Mouse (Mus musculus) c-Kit-positive CD71-negative TER-119-negative erythroid progenitor cells, embryonic 14.5 days (primary cell): ENCODE measurements at regions not wholly inside any gene's neighbourhood (a gene's known extent, or its start where the extent isn't known, plus 50 kb on each side); places are given as distances from the start of the nearest gene placed in this dataset.

Source experiments
- DNase-seq: peaks from one replicate; pipeline ENCODE4 v3.0.0-alpha.2; 2013; ENCODE audit warnings: low read depth

GRCm38 (mm10) chr1:184138661-184139060 lies 104.6 kb upstream of the 1700056E22Rik start:
- no peak for DNase-seq

- DNase-seq = no peak
These were observed 96.8 kb upstream of the 1700056E22Rik start for GRCm38 (mm10) chr1:184130897-184131296.

GRCm38 (mm10) chr1:184127321-184127720 lies 93.2 kb upstream of the 1700056E22Rik start:
- DNase-seq = no peak

- DNase-seq = no peak
These were observed 92.8 kb upstream of the 1700056E22Rik start for GRCm38 (mm10) chr1:184126909-184127308.
